Mouse (Mus musculus) cerebellum, adult 2 months (tissue): Measurements from ENCODE around the gene Notch3.

Source experiments
- CTCF ChIP-seq: fragments of 200-500 bp; IDR thresholded peaks from 2 replicates; pipeline ENCODE4 v1.5.1; 2011; ENCODE audit warnings: low read depth, mild to moderate bottlenecking, control low read depth, low read length, moderate library complexity, borderline replicate concordance; ENCODE audit not compliant: insufficient read depth
- POLR2A ChIP-seq: fragments of 200-500 bp; IDR thresholded peaks from 2 replicates; pipeline ENCODE4 v1.6.1; 2011; ENCODE audit warnings: low read length, control low read depth, borderline replicate concordance; ENCODE audit not compliant: insufficient read depth

GRCm38 (mm10) chr17:32202972-32203371 lies 36.3 kb upstream of the Notch3 start:
- TF ChIP-seq POLR2A (no peak), CTCF (no peak)
